Mouse (Mus musculus) stomach, postnatal 0 days (tissue): Measurements from ENCODE around the gene Pcolce. TPM values are rescaled to one million over a fixed set of nuclear protein-coding genes. Genes with fewer than 3 reads are reported as not detected.
"Not testable (repeated sequence)": the region's sequence is repeated elsewhere in the genome, so short reads cannot be mapped to it uniquely, and the experiment has no call there.

ENCODE experiments used
- ATAC-seq: fragments of 200-750 bp; cut with Nextera tagmentation; 2 replicates; pipeline ENCODE4 v1.8.0; 2017; ENCODE audit not compliant: low FRiP score, low TSS enrichment
- DNase-seq: peaks from one replicate; pipeline ENCODE4 v3.0.0-alpha.2; 2016; ENCODE audit warnings: low spot score
- H3K27ac ChIP-seq: fragments of 300-500 bp; sonication (generic); replicated peaks from 2 replicates; pipeline ENCODE4 v1.5.1; 2014; ENCODE audit warnings: mild to moderate bottlenecking, control low read depth
- H3K27me3 ChIP-seq: fragments of 300-500 bp; sonication (generic); 2 replicates; pipeline ENCODE4 v1.6.1; 2014; ENCODE audit warnings: low read length; ENCODE audit not compliant: control insufficient read depth, insufficient read depth
- H3K36me3 ChIP-seq: fragments of 300-500 bp; sonication (generic); 2 replicates; pipeline ENCODE4 v1.6.1; 2014; ENCODE audit warnings: low read length, mixed read lengths; ENCODE audit not compliant: control insufficient read depth, insufficient read depth
- H3K4me1 ChIP-seq: fragments of 300-500 bp; sonication (generic); replicated peaks from 2 replicates; pipeline ENCODE4 v1.6.1; 2014; ENCODE audit warnings: antibody characterized with exemption; ENCODE audit not compliant: control insufficient read depth, insufficient read depth
- H3K4me2 ChIP-seq: fragments of 300-500 bp; sonication (generic); replicated peaks from 2 replicates; pipeline ENCODE4 v1.6.1; 2014; ENCODE audit warnings: low read depth, mild to moderate bottlenecking, control low read depth, moderate library complexity
- H3K4me3 ChIP-seq: fragments of 300-500 bp; sonication (generic); 2 replicates; pipeline ENCODE4 v1.5.1; 2014; ENCODE audit warnings: low read depth, low read length, control low read depth
- H3K9ac ChIP-seq: fragments of 300-500 bp; sonication (generic); 2 replicates; pipeline ENCODE4 v1.6.1; 2014; ENCODE audit warnings: mild to moderate bottlenecking, low read length, control low read depth, mixed read lengths
- H3K9me3 ChIP-seq: fragments of 300-500 bp; sonication (generic); 2 replicates; pipeline ENCODE4 v1.6.1; 2016; ENCODE audit warnings: low read length; ENCODE audit not compliant: control insufficient read depth
- CTCF ChIP-seq: IDR thresholded peaks from 2 replicates; pipeline ENCODE4 v1.5.1; 2016; ENCODE audit warnings: antibody characterized with exemption, low read depth, mild to moderate bottlenecking, moderate library complexity
- EP300 ChIP-seq: optimal IDR thresholded peaks from 2 replicates; pipeline ENCODE3; 2016; ENCODE audit warnings: antibody characterized with exemption
- WGBS: fragments of 180-500 bp; shearing (Covaris S2); extraction: QIAGEN DNeasy Blood & Tissue Kit; methylation state at CpG from one replicate; pipeline ENCODE4 v1.1.7; 2014; 5-methylcytosine and 5-hydroxymethylcytosine counted together
- polyA plus RNA-seq: library from polyadenylated mRNA; unstranded; fragments of >200 nt; fragmentation: Nextera tagmentation; extraction: Ambion mirVana; gene quantifications from 2 replicates; pipeline ENCODE4 v1.2.1, GENCODE M21; 2015

The Pcolce gene
- polyA plus RNA-seq, 1 experiment from 2014 or later, result 85.9 TPM

DNA sequence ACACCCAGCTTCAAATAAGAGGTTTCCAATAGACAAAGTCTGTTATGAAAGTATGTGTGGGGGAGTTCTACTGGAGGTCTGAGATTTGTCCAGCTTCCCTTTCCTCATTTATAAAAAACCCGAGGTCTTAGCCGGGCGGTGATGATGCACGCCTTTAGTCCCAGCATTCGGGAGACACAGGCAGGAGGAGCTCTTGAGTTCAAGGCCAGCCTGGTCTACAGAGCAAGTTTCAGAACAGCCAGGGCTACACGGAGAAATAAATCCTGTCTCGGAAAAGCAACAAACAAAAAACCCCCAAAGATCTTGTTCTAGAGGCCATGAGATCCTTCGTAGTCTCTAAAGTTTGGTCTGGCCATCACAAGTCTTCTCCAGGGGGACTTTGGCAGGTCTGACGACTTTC lies 14.4 kb upstream of the Pcolce start:
- H3K27ac ChIP-seq, result peak overlapping the region; percentile 87
- no peaks in the 10 kb centered on the region for H3K36me3 ChIP-seq
- DNase-seq (no peak), ATAC-seq (no peak)
- TF ChIP-seq CTCF (peak; percentile 54), EP300 (no peak)
- peak overlapping the region; percentile 52 for H3K4me2 ChIP-seq
- no peaks in the 10 kb centered on the region for H3K9me3 ChIP-seq
- under 1% methylated on average over 9 of the region's 9 CpGs for WGBS
- peak overlapping the region; percentile 52 for H3K9ac ChIP-seq
- H3K27me3 ChIP-seq, result no peaks in the 10 kb centered on the region
- H3K4me1 ChIP-seq, result peaks cover 8% of the 10 kb centered on the region
- H3K4me3 ChIP-seq, result peak overlapping the region; percentile 45

- Histone ChIP-seq H3K36me3 (no peaks in the 10 kb centered on the region), H3K9ac (no peak overlapping the region), H3K27ac (no peak overlapping the region), H3K4me1 (no peaks in the 10 kb centered on the region), H3K4me2 (no peak overlapping the region), H3K4me3 (no peak overlapping the region), H3K9me3 (no peaks in the 10 kb centered on the region), H3K27me3 (no peaks in the 10 kb centered on the region)
- WGBS, result 74% methylated on average over 11 of the region's 11 CpGs
- TF ChIP-seq CTCF (no peak), EP300 (no peak)
- DNase-seq (no peak), ATAC-seq (no peak)
These were observed 10.4 kb upstream of the Pcolce start for GRCm38 (mm10) chr5:137623937-137624530.

GRCm38 (mm10) chr5:137615347-137615746 lies 1.8 kb upstream of the Pcolce start:
- H3K9ac ChIP-seq, result no peak overlapping the region
- WGBS, result 68% methylated on average over 7 of the region's 7 CpGs
- H3K27ac ChIP-seq, result no peak overlapping the region
- H3K4me3 ChIP-seq, result no peak overlapping the region
- H3K9me3 ChIP-seq, result no peaks in the 10 kb centered on the region
- H3K4me1 ChIP-seq, result peaks cover 10% of the 10 kb centered on the region
- DNase-seq, result peak; percentile 54
- H3K36me3 ChIP-seq, result no peaks in the 10 kb centered on the region
- no peak for TF ChIP-seq EP300
- no peak for TF ChIP-seq CTCF
- no peak overlapping the region for H3K4me2 ChIP-seq
- H3K27me3 ChIP-seq, result no peaks in the 10 kb centered on the region
- ATAC-seq, result 0 out of 2 replicates have a peak, but pooled peaks have one; percentile 28

GRCm38 (mm10) chr5:137614921-137615320 lies 1.3 kb upstream of the Pcolce start:
- not testable (repeated sequence) for DNase-seq

GRCm38 (mm10) chr5:137613076-137613475 lies 508 bp downstream of the Pcolce start:
- peaks cover 12% of the 10 kb centered on the region for H3K4me1 ChIP-seq
- 49% methylated on average over 5 of the region's 5 CpGs for WGBS
- TF ChIP-seq EP300 (no peak), CTCF (0 out of 2 replicates have a peak, but pooled peaks have one; percentile 1)
- ATAC-seq (0 out of 2 replicates have a peak, but pooled peaks have one; percentile 18), DNase-seq (no peak)
- peak overlapping the region; percentile 78 for H3K27ac ChIP-seq
- no peak overlapping the region for H3K4me3 ChIP-seq
- no peak overlapping the region for H3K4me2 ChIP-seq
- H3K27me3 ChIP-seq, result no peaks in the 10 kb centered on the region
- no peaks in the 10 kb centered on the region for H3K36me3 ChIP-seq
- no peaks in the 10 kb centered on the region for H3K9me3 ChIP-seq
- peak overlapping the region; percentile 31 for H3K9ac ChIP-seq

More at GRCm38 (mm10) chr5:137614921-137615320, 1.3 kb upstream of the Pcolce start:
- 63% methylated on average over 2 of the region's 2 CpGs for WGBS
- H3K27ac ChIP-seq, H3K36me3 ChIP-seq, H3K4me3 ChIP-seq, ATAC-seq, H3K27me3 ChIP-seq, H3K4me1 ChIP-seq, H3K4me2 ChIP-seq, H3K9me3 ChIP-seq, H3K9ac ChIP-seq: not testable (repeated sequence)
- TF ChIP-seq CTCF, result peak; percentile 40

DNA sequence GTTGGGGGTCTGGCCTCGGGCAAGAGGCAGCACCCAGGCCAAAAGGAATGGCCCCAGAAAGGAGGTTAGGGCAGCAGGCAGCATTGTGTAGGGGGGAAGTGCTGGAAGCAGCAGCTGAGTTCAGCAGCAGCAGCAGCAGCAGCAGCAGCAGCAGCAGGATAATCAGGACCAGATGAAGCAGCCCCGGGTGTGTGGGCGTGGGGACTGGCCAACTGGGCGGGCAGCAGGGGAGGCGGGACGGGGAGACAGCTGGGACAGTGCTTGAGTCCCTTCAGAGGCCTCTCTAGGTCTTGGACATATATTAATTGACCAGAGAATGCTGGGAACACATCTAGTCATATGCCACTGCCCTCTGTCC lies 2.4 kb downstream of the Pcolce start:
- peak; percentile 57 for DNase-seq
- Histone ChIP-seq H3K36me3 (no peaks in the 10 kb centered on the region), H3K4me3 (peak overlapping the region; percentile 21), H3K27me3 (no peaks in the 10 kb centered on the region), H3K9me3 (no peaks in the 10 kb centered on the region), H3K27ac (peak overlapping the region; percentile 89), H3K4me1 (peaks cover 12% of the 10 kb centered on the region), H3K4me2 (peak overlapping the region; percentile 50), H3K9ac (peak overlapping the region; percentile 59)
- no peak for TF ChIP-seq CTCF
- no peak for TF ChIP-seq EP300
- peak; percentile 47; the same call in 1 of the 2 replicates for ATAC-seq
- 16% methylated on average over 6 of the region's 6 CpGs for WGBS
